Mouse (Mus musculus) limb, embryonic 10.5 days (tissue): Measurements from ENCODE around the gene Clcn1. TPM values are rescaled to one million over a fixed set of nuclear protein-coding genes. Genes with fewer than 3 reads are reported as not detected.

Experiments
- DNase-seq: peaks from one replicate; pipeline ENCODE4 v3.0.0-alpha.2; 2017; ENCODE audit warnings: low spot score
- H3K27ac ChIP-seq: fragments of 300-500 bp; sonication (generic); 2 replicates; pipeline ENCODE4 v1.5.1; 2016; ENCODE audit warnings: mild to moderate bottlenecking
- H3K27me3 ChIP-seq: fragments of 300-500 bp; sonication (generic); 2 replicates; pipeline ENCODE4 v1.6.1; 2016; ENCODE audit warnings: low read depth, mild to moderate bottlenecking; ENCODE audit not compliant: poor library complexity, severe bottlenecking
- H3K36me3 ChIP-seq: fragments of 300-500 bp; sonication (generic); 2 replicates; pipeline ENCODE4 v1.6.1; 2016; ENCODE audit warnings: mild to moderate bottlenecking, moderate library complexity
- H3K4me1 ChIP-seq: fragments of 300-500 bp; sonication (generic); 2 replicates; pipeline ENCODE4 v1.6.1; 2016
- H3K4me3 ChIP-seq: fragments of 300-500 bp; sonication (generic); 2 replicates; pipeline ENCODE4 v1.5.1; 2016; ENCODE audit warnings: mild to moderate bottlenecking, moderate library complexity
- H3K9me3 ChIP-seq: fragments of 300-500 bp; sonication (generic); replicated peaks from 2 replicates; pipeline ENCODE4 v1.6.1; 2016; ENCODE audit warnings: mild to moderate bottlenecking
- WGBS: fragments of 180-500 bp; shearing (Covaris S2); methylation state at CpG from one replicate; pipeline ENCODE4 v1.1.7; 2016; 5-methylcytosine and 5-hydroxymethylcytosine counted together
- polyA plus RNA-seq: library from polyadenylated mRNA; unstranded; fragments of >200 nt; fragmentation: Nextera tagmentation; extraction: Ambion mirVana; gene quantifications from 2 replicates; pipeline ENCODE4 v1.2.1, GENCODE M21; 2016

Gene Clcn1
- polyA plus RNA-seq: 0.59 and 0.64 TPM in 2 replicates

DNA sequence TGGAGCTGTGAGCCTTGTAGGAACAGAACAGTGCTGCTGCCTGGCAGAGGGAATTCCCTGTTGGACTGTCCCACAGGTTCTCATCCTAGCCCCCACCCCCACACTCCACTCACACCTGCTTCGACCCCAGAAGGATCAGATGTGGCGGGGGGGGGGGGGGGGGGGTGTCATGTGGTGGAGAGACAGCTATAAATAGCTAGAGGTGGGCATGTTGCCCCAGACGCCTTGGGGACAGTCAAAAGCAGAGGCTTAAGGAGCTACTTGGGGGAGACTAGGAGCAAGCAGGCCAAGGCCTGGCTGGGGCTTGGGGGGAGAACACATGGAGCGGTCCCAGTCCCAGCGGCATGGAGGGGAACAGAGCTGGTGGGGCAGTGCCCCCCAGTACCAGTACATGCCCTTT, at the start of gene Clcn1:
Gene Clcn1 (plus strand): TSS at position 238 of the 400 bp plus-strand sequence.
- no peak for DNase-seq
- H3K36me3 ChIP-seq: peaks cover 66% of the 10 kb centered on the region
- H3K27ac ChIP-seq: no peak within 1 kb of the TSS
- H3K27me3 ChIP-seq: no peaks in the 10 kb centered on the region
- WGBS: 80% methylated on average over 4 of the region's 5 CpGs
- no peaks in the 10 kb centered on the region for H3K4me1 ChIP-seq
- no peak within 1 kb of the TSS for H3K4me3 ChIP-seq
- H3K9me3 ChIP-seq: no peaks in the 10 kb centered on the region

DNA sequence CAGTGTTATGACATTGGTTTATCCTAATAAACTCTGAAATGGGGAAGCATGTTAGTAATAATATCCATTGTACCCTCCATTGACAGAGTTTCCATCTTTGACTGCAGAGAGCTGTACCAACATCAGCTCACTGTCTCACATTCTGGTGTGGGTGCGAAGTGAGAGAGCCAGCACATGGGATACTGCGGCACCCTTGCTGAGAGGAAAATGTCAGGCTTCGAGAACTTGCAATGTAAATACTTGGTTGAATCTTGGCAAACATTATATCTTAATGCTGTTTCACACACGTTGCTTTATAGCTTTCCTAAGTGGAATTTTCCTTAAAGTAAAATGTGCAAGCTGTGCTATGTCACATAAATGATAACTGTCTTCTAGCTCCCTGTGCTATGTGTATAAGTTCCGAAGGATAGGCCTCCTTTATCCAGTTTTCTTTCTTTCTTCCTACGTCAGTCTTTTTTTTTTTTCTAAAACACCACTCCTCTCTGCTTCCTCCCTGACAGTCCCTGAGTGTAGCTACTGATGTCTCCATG, 49.1 kb upstream of the Clcn1 start:
- Histone ChIP-seq H3K4me1 (no peaks in the 10 kb centered on the region), H3K27ac (no peak overlapping the region), H3K27me3 (no peaks in the 10 kb centered on the region), H3K4me3 (no peak overlapping the region), H3K9me3 (no peaks in the 10 kb centered on the region), H3K36me3 (no peaks in the 10 kb centered on the region)
- WGBS: 78% methylated on average over 6 of the region's 6 CpGs
- no peak for DNase-seq

- Histone ChIP-seq H3K9me3 (no peaks in the 10 kb centered on the region), H3K4me3 (no peak overlapping the region), H3K27me3 (peaks cover 5% of the 10 kb centered on the region), H3K36me3 (no peaks in the 10 kb centered on the region), H3K4me1 (peaks cover 7% of the 10 kb centered on the region), H3K27ac (no peak overlapping the region)
- WGBS: 78% methylated on average over 6 of the region's 6 CpGs
- DNase-seq: no peak
Measured at GRCm38 (mm10) chr6:42241311-42242045, 45.0 kb upstream of the Clcn1 start.

- H3K9me3 ChIP-seq: no peaks in the 10 kb centered on the region
- WGBS: 3% methylated on average over 28 of the region's 28 CpGs
- peaks cover 7% of the 10 kb centered on the region for H3K4me1 ChIP-seq
- peaks cover 16% of the 10 kb centered on the region for H3K27me3 ChIP-seq
- no peaks in the 10 kb centered on the region for H3K36me3 ChIP-seq
- peak; percentile 76 for DNase-seq
- H3K27ac ChIP-seq: peak within 1 kb of the TSS; percentile 68
- H3K4me3 ChIP-seq: peak within 1 kb of the TSS; percentile 60
Measured at GRCm38 (mm10) chr6:42245711-42246353, 40.7 kb upstream of the Clcn1 start, which contains the start of gene Gstk1. Gene Gstk1, plus strand, starts transcription at chr6:42245935.

- H3K4me1 ChIP-seq: peaks cover 7% of the 10 kb centered on the region
- H3K4me3 ChIP-seq: no peak overlapping the region
- no peak overlapping the region for H3K27ac ChIP-seq
- no peak for DNase-seq
- H3K27me3 ChIP-seq: peaks cover 16% of the 10 kb centered on the region
- H3K36me3 ChIP-seq: no peaks in the 10 kb centered on the region
- H3K9me3 ChIP-seq: no peaks in the 10 kb centered on the region
- WGBS: 3% methylated on average over 8 of the region's 8 CpGs
Measured at GRCm38 (mm10) chr6:42247173-42247572, 39.3 kb upstream of the Clcn1 start.

- H3K4me1 ChIP-seq: peaks cover 7% of the 10 kb centered on the region
- no peak for DNase-seq
- H3K27me3 ChIP-seq: peaks cover 16% of the 10 kb centered on the region
- no peaks in the 10 kb centered on the region for H3K36me3 ChIP-seq
- 92% methylated on average over 1 of the region's 1 CpGs for WGBS
- no peaks in the 10 kb centered on the region for H3K9me3 ChIP-seq
- H3K4me3 ChIP-seq: no peak overlapping the region
- no peak overlapping the region for H3K27ac ChIP-seq
Measured at GRCm38 (mm10) chr6:42247981-42248380, 38.5 kb upstream of the Clcn1 start.

GRCm38 (mm10) chr6:42251791-42252190, 34.7 kb upstream of the Clcn1 start:
- Histone ChIP-seq H3K36me3 (no peaks in the 10 kb centered on the region), H3K9me3 (no peaks in the 10 kb centered on the region), H3K4me1 (no peaks in the 10 kb centered on the region), H3K27ac (no peak overlapping the region), H3K4me3 (no peak overlapping the region), H3K27me3 (peaks cover 8% of the 10 kb centered on the region)
- 88% methylated on average over 4 of the region's 4 CpGs for WGBS
- DNase-seq: no peak

DNA sequence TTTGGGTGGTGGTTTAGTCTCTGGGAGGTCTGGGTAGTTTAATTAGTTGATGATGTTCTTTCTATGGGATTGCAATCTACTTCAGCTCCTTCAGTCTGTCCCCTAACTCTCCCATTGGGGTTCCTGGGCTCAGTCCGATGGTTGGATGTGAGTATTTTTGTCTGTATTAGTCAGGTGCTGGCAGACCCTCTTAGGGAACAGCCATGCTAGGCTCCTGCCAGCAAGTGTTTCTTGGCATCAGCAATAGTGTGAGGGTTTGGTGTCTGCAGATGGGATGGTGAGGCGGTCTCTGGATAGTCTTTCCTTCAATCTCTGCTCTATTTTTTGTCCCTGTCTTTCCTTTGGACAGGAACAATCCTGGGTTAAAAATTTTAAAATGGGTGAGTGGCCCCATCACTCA, 33.4 kb upstream of the Clcn1 start:
- no peak for DNase-seq
- H3K4me3 ChIP-seq: no peak overlapping the region
- no peaks in the 10 kb centered on the region for H3K4me1 ChIP-seq
- no peaks in the 10 kb centered on the region for H3K36me3 ChIP-seq
- no peaks in the 10 kb centered on the region for H3K27me3 ChIP-seq
- 90% methylated on average over 2 of the region's 2 CpGs for WGBS
- no peaks in the 10 kb centered on the region for H3K9me3 ChIP-seq
- no peak overlapping the region for H3K27ac ChIP-seq

GRCm38 (mm10) chr6:42257303-42257863, 29.1 kb upstream of the Clcn1 start:
- Histone ChIP-seq H3K27me3 (peaks cover 14% of the 10 kb centered on the region; the same call in 1 of the 2 replicates), H3K4me1 (peaks cover 8% of the 10 kb centered on the region), H3K36me3 (no peaks in the 10 kb centered on the region), H3K4me3 (no peak overlapping the region), H3K27ac (no peak overlapping the region), H3K9me3 (no peaks in the 10 kb centered on the region)
- peak; percentile 53 for DNase-seq
- 19% methylated on average over 11 of the region's 11 CpGs for WGBS

GRCm38 (mm10) chr6:42260430-42260829, 26.1 kb upstream of the Clcn1 start:
- H3K27ac ChIP-seq: no peak overlapping the region
- WGBS: 70% methylated on average over 6 of the region's 6 CpGs
- peaks cover 8% of the 10 kb centered on the region for H3K4me1 ChIP-seq
- H3K27me3 ChIP-seq: peaks cover 18% of the 10 kb centered on the region; the same call in 1 of the 2 replicates
- H3K4me3 ChIP-seq: no peak overlapping the region
- DNase-seq: no peak
- no peaks in the 10 kb centered on the region for H3K36me3 ChIP-seq
- no peaks in the 10 kb centered on the region for H3K9me3 ChIP-seq

DNA sequence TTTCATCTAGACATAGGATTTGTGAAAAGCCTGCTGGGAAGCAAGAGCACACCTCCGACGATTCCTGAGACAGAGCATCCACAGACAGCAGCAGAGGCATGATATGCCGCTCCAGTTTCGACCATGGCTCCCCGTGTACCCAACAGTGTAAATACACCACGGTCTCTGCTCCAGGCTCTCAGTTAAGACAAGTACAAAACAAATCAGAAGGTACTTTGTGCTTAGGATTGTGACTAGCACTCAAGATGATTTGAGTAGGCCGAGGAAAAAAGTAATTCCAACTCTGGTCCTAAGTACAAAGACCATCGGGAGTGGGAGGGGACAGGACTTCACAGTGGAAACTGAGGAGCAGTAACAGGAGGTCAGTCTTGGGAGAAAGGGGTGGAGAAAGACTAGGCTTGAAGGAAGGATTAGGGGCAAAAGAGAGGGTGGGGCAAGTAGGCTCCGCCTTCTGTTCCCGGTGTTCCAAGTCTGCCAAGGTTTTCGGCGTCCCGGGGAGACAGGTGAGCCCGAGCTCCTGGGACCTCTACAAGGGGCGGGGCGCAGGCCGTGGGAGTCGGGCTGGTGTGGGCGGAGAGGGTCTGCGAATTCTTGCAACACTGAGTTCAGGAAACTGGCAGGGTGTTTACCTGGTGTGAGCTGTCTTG, 24.8 kb upstream of the Clcn1 start, which contains the start of gene Tmem139:
Gene Tmem139 (plus strand): TSS at position 447 of the 647 bp plus-strand sequence.
- no peak for DNase-seq
- Histone ChIP-seq H3K9me3 (no peaks in the 10 kb centered on the region), H3K4me1 (peaks cover 12% of the 10 kb centered on the region), H3K4me3 (peak within 1 kb of the TSS; percentile 37), H3K36me3 (no peaks in the 10 kb centered on the region), H3K27ac (no peak within 1 kb of the TSS), H3K27me3 (peaks cover 18% of the 10 kb centered on the region; the same call in 1 of the 2 replicates)
- WGBS: 14% methylated on average over 20 of the region's 20 CpGs

- DNase-seq: peak; percentile 99
- H3K9me3 ChIP-seq: no peaks in the 10 kb centered on the region
- peaks cover 18% of the 10 kb centered on the region; the same call in 1 of the 2 replicates for H3K27me3 ChIP-seq
- H3K4me1 ChIP-seq: peaks cover 13% of the 10 kb centered on the region
- H3K27ac ChIP-seq: peak within 1 kb of the TSS; percentile 97
- WGBS: under 1% methylated on average over 51 of the region's 51 CpGs
- peak within 1 kb of the TSS; percentile 75 for H3K4me3 ChIP-seq
- peaks cover 29% of the 10 kb centered on the region for H3K36me3 ChIP-seq
Measured at GRCm38 (mm10) chr6:42264626-42265312, 21.7 kb upstream of the Clcn1 start, which contains the start of gene Casp2. Gene Casp2, plus strand, starts transcription at chr6:42264985.
